In genomic region chr17:36869955-36870810, GRCm38 (mm10) we compare ENCODE assay signal across 12 mouse cellular contexts. TPM values are rescaled to one million over a fixed set of nuclear protein-coding genes. Genes with fewer than 3 reads are reported as not detected.
A peak's percentile ranks its signal among the peaks of the same experiment; 100 is the strongest.
DNase-seq lines count a peak whose midpoint lies in the region; ATAC-seq and TF ChIP-seq lines count a peak whose summit lies in the region.
"Had no signal": no experiment of that assay in that cellular context is flagged by ENCODE, and none has a peak within 500 bp of the region (broad histone marks: within the 10 kb centered on the region; RNA-seq: fewer than 3 reads in every experiment).

No protein-coding gene starts in this region.

- no peak for TF ChIP-seq CTCF in G1E (IDR thresholded peaks at IDR 0.05; ENCODE audit: low read depth, low read length)
- no peak for TF ChIP-seq CTCF in lung, postnatal 0 days (IDR thresholded peaks at IDR 0.05)

- ATAC-seq in intestine, embryonic 16.5 days = no peak
- no peak for ATAC-seq in intestine, embryonic 15.5 days
- peak; percentile 47 for ATAC-seq in G1E (ENCODE audit: extremely low read depth, insufficient number of reproducible peaks, low FRiP score, poor library complexity, severe bottlenecking)
- ATAC-seq in lung, postnatal 0 days = no peak; the same call in 1 of the 2 replicates
- no peak for ATAC-seq in megakaryocyte progenitor cell, adult 5-6 weeks (replicated peaks; ENCODE audit: poor library complexity)

- H3K4me1 ChIP-seq in intestine, embryonic 16.5 days (ENCODE audit: control insufficient read depth, insufficient read depth, low read length) = 0 out of 2 replicates have a peak, but pooled peaks cover 4% of the 10 kb centered on the region
- H3K4me1 ChIP-seq in intestine, embryonic 15.5 days (replicated peaks) = 0 out of 2 replicates have a peak, but pooled peaks cover 2% of the 10 kb centered on the region
- H3K4me1 ChIP-seq in G1E (ENCODE audit: insufficient read depth, low read depth, low read length) = peaks cover 49% of the 10 kb centered on the region
- H3K4me1 ChIP-seq in embryonic facial prominence, embryonic 10.5 days = peaks cover 8% of the 10 kb centered on the region
- 0 out of 2 replicates have a peak, but pooled peaks cover 2% of the 10 kb centered on the region for H3K4me1 ChIP-seq in lung, postnatal 0 days (ENCODE audit: insufficient read depth, low read depth, low read length)

- no peaks in the 10 kb centered on the region for H3K36me3 ChIP-seq in intestine, embryonic 16.5 days (ENCODE audit: control insufficient read depth, insufficient read depth, low read length)
- no peaks in the 10 kb centered on the region for H3K36me3 ChIP-seq in intestine, embryonic 15.5 days
- peaks cover 35% of the 10 kb centered on the region for H3K36me3 ChIP-seq in G1E (replicated peaks)
- H3K36me3 ChIP-seq in embryonic facial prominence, embryonic 10.5 days (replicated peaks) = no peaks in the 10 kb centered on the region
- H3K36me3 ChIP-seq in lung, postnatal 0 days (ENCODE audit: insufficient read depth, low read length) = no peaks in the 10 kb centered on the region
- H3K36me3 ChIP-seq: stomach, embryonic 15.5 days had no signal

- 68% methylated on average over 25 of the region's 25 CpGs for WGBS in intestine, embryonic 16.5 days
- WGBS in intestine, embryonic 15.5 days = 74% methylated on average over 25 of the region's 25 CpGs
- 78% methylated on average over 25 of the region's 25 CpGs for WGBS in embryonic facial prominence, embryonic 10.5 days
- WGBS in lung, postnatal 0 days = 56% methylated on average over 25 of the region's 25 CpGs

- no peaks in the 10 kb centered on the region for H3K9me3 ChIP-seq in intestine, embryonic 16.5 days (ENCODE audit: control insufficient read depth, low read length)
- H3K9me3 ChIP-seq in intestine, embryonic 15.5 days = no peaks in the 10 kb centered on the region
- H3K9me3 ChIP-seq in G1E (replicated peaks) = no peaks in the 10 kb centered on the region
- H3K9me3 ChIP-seq in embryonic facial prominence, embryonic 10.5 days = no peaks in the 10 kb centered on the region
- H3K9me3 ChIP-seq in lung, postnatal 0 days (ENCODE audit: low read length) = no peaks in the 10 kb centered on the region
- H3K9me3 ChIP-seq: stomach, embryonic 15.5 days had no signal

- DNase-seq in G1E (ENCODE audit: low spot score) = peak; percentile 44
- DNase-seq in embryonic facial prominence, embryonic 10.5 days (ENCODE audit: low spot score) = no peak
- DNase-seq in lung, postnatal 0 days (ENCODE audit: low spot score) = peak; percentile 19
- DNase-seq in left cerebral cortex, adult 18-20 months (ENCODE audit: low spot score in 2 of 2) = no peak
- DNase-seq in right cerebral cortex, postnatal 25 days = no peak
- DNase-seq: embryo, embryonic 11 days had no signal

- TF ChIP-seq EP300 in lung, postnatal 0 days (IDR thresholded peaks at IDR 0.05) = no peak

- no peak overlapping the region for H3K27ac ChIP-seq in intestine, embryonic 16.5 days (ENCODE audit: low read length)
- H3K27ac ChIP-seq in intestine, embryonic 15.5 days = no peak overlapping the region
- H3K27ac ChIP-seq in embryonic facial prominence, embryonic 10.5 days (replicated peaks) = peak overlapping the region; percentile 5; the same call in 1 of the 2 replicates
- H3K27ac ChIP-seq in lung, postnatal 0 days (ENCODE audit: low read length) = no peak overlapping the region
- H3K27ac ChIP-seq: stomach, embryonic 15.5 days had no signal

- H3K9ac ChIP-seq in intestine, embryonic 16.5 days (ENCODE audit: low read depth, low read length) = 0 out of 2 replicates have a peak overlapping the region, but pooled peaks have one; percentile 24
- no peak overlapping the region for H3K9ac ChIP-seq in intestine, embryonic 15.5 days
- no peak overlapping the region; the same call in 1 of the 2 replicates for H3K9ac ChIP-seq in lung, postnatal 0 days (replicated peaks; ENCODE audit: low read depth)
- H3K9ac ChIP-seq: stomach, embryonic 15.5 days had no signal

- no peak overlapping the region for H3K4me2 ChIP-seq in intestine, embryonic 16.5 days (ENCODE audit: low read depth, low read length)
- no peak overlapping the region; the same call in 1 of the 2 replicates for H3K4me2 ChIP-seq in intestine, embryonic 15.5 days (replicated peaks)
- H3K4me2 ChIP-seq in lung, postnatal 0 days (replicated peaks; ENCODE audit: low read depth, low read length) = no peak overlapping the region
- H3K4me2 ChIP-seq: stomach, embryonic 15.5 days had no signal

- H3K4me3 ChIP-seq in intestine, embryonic 16.5 days (ENCODE audit: low read length) = no peak overlapping the region
- H3K4me3 ChIP-seq in intestine, embryonic 15.5 days (replicated peaks) = no peak overlapping the region
- peak overlapping the region; percentile 76 for H3K4me3 ChIP-seq in G1E (ENCODE audit: low read depth, low read length)
- H3K4me3 ChIP-seq in embryonic facial prominence, embryonic 10.5 days = peak overlapping the region; percentile 16
- no peak overlapping the region for H3K4me3 ChIP-seq in lung, postnatal 0 days (ENCODE audit: low read depth, low read length)

- H3K27me3 ChIP-seq in intestine, embryonic 16.5 days (replicated peaks; ENCODE audit: control insufficient read depth, insufficient read depth, low read length) = peaks cover 4% of the 10 kb centered on the region; the same call in 1 of the 2 replicates
- H3K27me3 ChIP-seq in intestine, embryonic 15.5 days (replicated peaks) = 0 out of 2 replicates have a peak, but pooled peaks cover 5% of the 10 kb centered on the region
- peaks cover 7% of the 10 kb centered on the region for H3K27me3 ChIP-seq in G1E (ENCODE audit: insufficient read depth, low read length)
- H3K27me3 ChIP-seq in embryonic facial prominence, embryonic 10.5 days (replicated peaks; ENCODE audit: low read depth, poor library complexity, severe bottlenecking) = peaks cover 26% of the 10 kb centered on the region
- H3K27me3 ChIP-seq in lung, postnatal 0 days (replicated peaks; ENCODE audit: insufficient read depth, low read length) = peaks cover 10% of the 10 kb centered on the region; the same call in 1 of the 2 replicates

RNA-seq across cellular contexts. Expression of gene Trim10, which starts 0.8 kb away (rescaled TPM):
- polyA plus RNA-seq in intestine, embryonic 16.5 days (2015; fragmentation: Nextera tagmentation; extraction: Ambion mirVana) = 3.3 and 5.7 TPM in 2 replicates
- 4.8 and 5.2 TPM in 2 replicates for polyA plus RNA-seq in intestine, embryonic 15.5 days (2015; fragmentation: Nextera tagmentation; extraction: Ambion mirVana)
- total RNA-seq in G1E (2014; fragmentation: Nextera tagmentation) (8.3 and 18.1 TPM in 2 replicates), G1E (2017) (16.2 and 17.5 TPM in 2 replicates)
- polyA plus RNA-seq in G1E (2012) = 2.7 and 6.1 TPM in 2 replicates
- polyA plus RNA-seq in embryonic facial prominence, embryonic 10.5 days (2016; fragmentation: Nextera tagmentation; extraction: Ambion mirVana) = 5.8 and 6.0 TPM in 2 replicates
- polyA plus RNA-seq in lung, postnatal 0 days (2015; fragmentation: Nextera tagmentation; extraction: Ambion mirVana) = 3.5 and 3.6 TPM in 2 replicates
- not detected for total RNA-seq in left cerebral cortex, adult 18-20 months (2021)
- 0.24 and 1.8 TPM in 2 replicates for total RNA-seq in megakaryocyte progenitor cell, adult 5-6 weeks (2015)
- total RNA-seq in megakaryocyte progenitor cell, adult 5-6 weeks (2017) = 1.1 and 2.3 TPM in 2 replicates
- total RNA-seq: layer of hippocampus, postnatal 14 days had no signal

RNA-seq across cellular contexts. Expression of gene Trim15, which starts 3.2 kb away (rescaled TPM):
- 8.5 and 11.6 TPM in 2 replicates for polyA plus RNA-seq in intestine, embryonic 16.5 days (2015; fragmentation: Nextera tagmentation; extraction: Ambion mirVana)
- 4.6 and 6.1 TPM in 2 replicates for polyA plus RNA-seq in intestine, embryonic 15.5 days (2015; fragmentation: Nextera tagmentation; extraction: Ambion mirVana)
- not detected in 2 replicates for total RNA-seq in G1E (2014; fragmentation: Nextera tagmentation)
- total RNA-seq in G1E (2017) = 0.22 TPM in 1 of 2 replicates, not detected in the other
- polyA plus RNA-seq in G1E (2012) = not detected in 2 replicates
- 0.21 and 0.36 TPM in 2 replicates for polyA plus RNA-seq in embryonic facial prominence, embryonic 10.5 days (2016; fragmentation: Nextera tagmentation; extraction: Ambion mirVana)
- 0.10 and 0.14 TPM in 2 replicates for polyA plus RNA-seq in lung, postnatal 0 days (2015; fragmentation: Nextera tagmentation; extraction: Ambion mirVana)
- not detected for total RNA-seq in left cerebral cortex, adult 18-20 months (2021)
- not detected in 2 replicates for total RNA-seq in megakaryocyte progenitor cell, adult 5-6 weeks (2015)
- total RNA-seq in megakaryocyte progenitor cell, adult 5-6 weeks (2017) = not detected in 2 replicates
- total RNA-seq: gastrocnemius, postnatal 4 days; layer of hippocampus, postnatal 14 days had no signal

RNA-seq across cellular contexts. Expression of gene Trim40, which starts 19.7 kb away (rescaled TPM):
- polyA plus RNA-seq in intestine, embryonic 16.5 days (2015; fragmentation: Nextera tagmentation; extraction: Ambion mirVana) = 2.3 and 2.6 TPM in 2 replicates
- polyA plus RNA-seq in intestine, embryonic 15.5 days (2015; fragmentation: Nextera tagmentation; extraction: Ambion mirVana) = 0.78 and 1.2 TPM in 2 replicates
- not detected in 2 replicates for total RNA-seq in G1E (2014; fragmentation: Nextera tagmentation)
- total RNA-seq in G1E (2017) = 0.12 TPM in 1 of 2 replicates, not detected in the other
- not detected in 2 replicates for polyA plus RNA-seq in G1E (2012)
- not detected in 2 replicates for polyA plus RNA-seq in embryonic facial prominence, embryonic 10.5 days (2016; fragmentation: Nextera tagmentation; extraction: Ambion mirVana)
- not detected in 2 replicates for polyA plus RNA-seq in lung, postnatal 0 days (2015; fragmentation: Nextera tagmentation; extraction: Ambion mirVana)
- total RNA-seq in left cerebral cortex, adult 18-20 months (2021) = under 1 TPM in 1 of 2 experiments, not detected in 1; 0.40 TPM
- not detected in 2 replicates for total RNA-seq in megakaryocyte progenitor cell, adult 5-6 weeks (2015)
- total RNA-seq in megakaryocyte progenitor cell, adult 5-6 weeks (2017) = not detected in 2 replicates
- total RNA-seq: gastrocnemius, postnatal 4 days; layer of hippocampus, postnatal 14 days had no signal

RNA-seq across cellular contexts. Expression of gene Trim31, which starts 27.7 kb away (rescaled TPM):
- 63.1 and 69.7 TPM in 2 replicates for polyA plus RNA-seq in intestine, embryonic 16.5 days (2015; fragmentation: Nextera tagmentation; extraction: Ambion mirVana)
- polyA plus RNA-seq in intestine, embryonic 15.5 days (2015; fragmentation: Nextera tagmentation; extraction: Ambion mirVana) = 43.1 and 47.6 TPM in 2 replicates
- total RNA-seq in G1E (2014; fragmentation: Nextera tagmentation) = not detected in 2 replicates
- total RNA-seq in G1E (2017) = not detected in 2 replicates
- not detected in 2 replicates for polyA plus RNA-seq in G1E (2012)
- not detected in 2 replicates for polyA plus RNA-seq in embryonic facial prominence, embryonic 10.5 days (2016; fragmentation: Nextera tagmentation; extraction: Ambion mirVana)
- polyA plus RNA-seq in lung, postnatal 0 days (2015; fragmentation: Nextera tagmentation; extraction: Ambion mirVana) = not detected in 2 replicates
- not detected for total RNA-seq in left cerebral cortex, adult 18-20 months (2021)
- total RNA-seq in megakaryocyte progenitor cell, adult 5-6 weeks (2015) = not detected in 2 replicates
- total RNA-seq in megakaryocyte progenitor cell, adult 5-6 weeks (2017) = not detected in 2 replicates
- total RNA-seq: gastrocnemius, postnatal 4 days; layer of hippocampus, postnatal 14 days had no signal

RNA-seq across cellular contexts. Expression of gene Trim26, which starts 33.2 kb away (rescaled TPM):
- polyA plus RNA-seq in intestine, embryonic 16.5 days (2015; fragmentation: Nextera tagmentation; extraction: Ambion mirVana) = 36.5 and 39.2 TPM in 2 replicates
- 38.0 and 41.5 TPM in 2 replicates for polyA plus RNA-seq in intestine, embryonic 15.5 days (2015; fragmentation: Nextera tagmentation; extraction: Ambion mirVana)
- total RNA-seq in G1E (2014; fragmentation: Nextera tagmentation) (31.8 and 39.7 TPM in 2 replicates), G1E (2017) (12.5 TPM in 2 replicates)
- polyA plus RNA-seq in G1E (2012) = 11.7 and 13.4 TPM in 2 replicates
- polyA plus RNA-seq in embryonic facial prominence, embryonic 10.5 days (2016; fragmentation: Nextera tagmentation; extraction: Ambion mirVana) = 42.1 and 45.6 TPM in 2 replicates
- 29.7 and 35.3 TPM in 2 replicates for polyA plus RNA-seq in lung, postnatal 0 days (2015; fragmentation: Nextera tagmentation; extraction: Ambion mirVana)
- total RNA-seq in left cerebral cortex, adult 18-20 months (2021) = 10 to 100 TPM; 20.1 to 20.2 TPM
- total RNA-seq in megakaryocyte progenitor cell, adult 5-6 weeks (2015) = 12.3 and 13.9 TPM in 2 replicates
- 5.8 and 9.4 TPM in 2 replicates for total RNA-seq in megakaryocyte progenitor cell, adult 5-6 weeks (2017)

Comparison
In these comparisons a context has a peak if more than half of its experiments do, and no peak if none do; other contexts are left out.
1. H3K4me3 ChIP-seq: peak in G1E (single experiment) and embryonic facial prominence, embryonic 10.5 days (single experiment); none in intestine, embryonic 16.5 days (single experiment), intestine, embryonic 15.5 days (single experiment) and lung, postnatal 0 days (single experiment).
2. DNase-seq: peak in G1E (single experiment) and lung, postnatal 0 days (single experiment); none in embryonic facial prominence, embryonic 10.5 days (single experiment), left cerebral cortex, adult 18-20 months (0 of 2) and right cerebral cortex, postnatal 25 days (single experiment).